Mouse (Mus musculus) MEL (cell line): ENCODE measurements around the gene Tmcc3. TPM values are rescaled to one million over a fixed set of nuclear protein-coding genes. Genes with fewer than 3 reads are reported as not detected.

Experiments
- DNase-seq: peaks from one replicate; pipeline ENCODE4 v3.0.0; 2011; ENCODE audit warnings: low read depth, low spot score
- H3K27ac ChIP-seq: 2 replicates; pipeline ENCODE4 v1.5.1; 2012; ENCODE audit warnings: low read depth, mild to moderate bottlenecking, control low read depth, low read length, moderate library complexity; ENCODE audit not compliant: control insufficient read depth
- H3K27me3 ChIP-seq, 2 experiments: fragments of 150-350 bp in 1 of 2; sonication (generic) in 1 of 2; 2 replicates each; pipeline ENCODE4 v1.6.1; 2012; ENCODE audit warnings: low read length in 2 of 2, mild to moderate bottlenecking in 2 of 2, improper control_type of control experiment in 1 of 2, moderate library complexity in 1 of 2; ENCODE audit not compliant: insufficient read depth in 2 of 2, control insufficient read depth in 1 of 2
- H3K36me3 ChIP-seq, 2 experiments: 2 replicates each; pipeline ENCODE4 v1.6.1; 2012 to 2014; ENCODE audit warnings: low read length in 2 of 2, improper control_type of control experiment in 1 of 2, inconsistent platforms in 1 of 2, mild to moderate bottlenecking in 1 of 2; ENCODE audit not compliant: insufficient read depth in 2 of 2, control insufficient read depth in 1 of 2
- H3K4me1 ChIP-seq, 2 experiments: fragments of 150-350 bp in 1 of 2; sonication (generic) in 1 of 2; 2 replicates each; pipeline ENCODE4 v1.6.1; 2012; ENCODE audit warnings: low read length in 2 of 2, improper control_type of control experiment in 1 of 2, mild to moderate bottlenecking in 1 of 2; ENCODE audit not compliant: insufficient read depth in 2 of 2, control insufficient read depth in 1 of 2
- H3K4me3 ChIP-seq, 2 experiments: fragments of 150-350 bp in 1 of 2; sonication (generic) in 1 of 2; 2 replicates each; pipeline ENCODE4 v1.5.1; 2012; ENCODE audit warnings: low read depth in 2 of 2, low read length in 2 of 2, mild to moderate bottlenecking in 2 of 2, moderate library complexity in 2 of 2, control low read depth in 1 of 2, improper control_type of control experiment in 1 of 2; ENCODE audit not compliant: control insufficient read depth in 1 of 2, insufficient read depth in 1 of 2
- H3K79me2 ChIP-seq: 2 replicates; pipeline ENCODE4 v1.6.1; 2012; ENCODE audit warnings: mild to moderate bottlenecking, low read length, moderate library complexity; ENCODE audit not compliant: control insufficient read depth, poor library complexity, insufficient read depth
- H3K9ac ChIP-seq: 2 replicates; pipeline ENCODE4 v1.6.1; 2012; ENCODE audit warnings: low read depth, mild to moderate bottlenecking, control low read depth, low read length, moderate library complexity; ENCODE audit not compliant: control insufficient read depth, poor library complexity, severe bottlenecking
- H3K9me3 ChIP-seq: fragments of 150-350 bp; sonication (generic); replicated peaks from 2 replicates; pipeline ENCODE4 v1.6.1; 2012; ENCODE audit warnings: mild to moderate bottlenecking, low read length, improper control_type of control experiment, moderate library complexity; ENCODE audit not compliant: insufficient read depth
- CTCF ChIP-seq, 3 experiments: IDR thresholded peaks in 2 of 3; conservative IDR thresholded peaks in 1 of 3; 2 replicates each; pipeline ENCODE4 v1.5.1; 2011 to 2012; ENCODE audit warnings: low read length in 3 of 3, low read depth in 2 of 3, mild to moderate bottlenecking in 2 of 3, improper control_type of control experiment in 1 of 3, inconsistent platforms in 1 of 3, mixed read lengths in 1 of 3, moderate library complexity in 1 of 3; ENCODE audit not compliant: control insufficient read depth in 1 of 3, insufficient read depth in 1 of 3, poor library complexity in 1 of 3, severe bottlenecking in 1 of 3
- ELF1 ChIP-seq: IDR thresholded peaks from 2 replicates; pipeline ENCODE4 v1.6.1; 2014; ENCODE audit warnings: low read depth, mild to moderate bottlenecking, inconsistent platforms, low read length, improper control_type of control experiment, moderate library complexity
- EP300 ChIP-seq, 2 experiments: IDR thresholded peaks; 2 replicates each; pipeline ENCODE4 v1.6.1; 2011; ENCODE audit warnings: improper control_type of control experiment in 2 of 2, low read length in 2 of 2, low read depth in 1 of 2, mild to moderate bottlenecking in 1 of 2
- ETS1 ChIP-seq: IDR thresholded peaks from 2 replicates; pipeline ENCODE4 v1.6.1; 2012; ENCODE audit warnings: low read depth, mild to moderate bottlenecking, inconsistent platforms, low read length, improper control_type of control experiment, moderate library complexity
- HCFC1 ChIP-seq: IDR thresholded peaks from 2 replicates; pipeline ENCODE4 v1.6.1; 2012; ENCODE audit warnings: low read depth, mild to moderate bottlenecking, inconsistent platforms, low read length, improper control_type of control experiment, moderate library complexity
- JUND ChIP-seq: IDR thresholded peaks from 2 replicates; pipeline ENCODE4 v1.6.1; 2011; ENCODE audit warnings: low read depth, mild to moderate bottlenecking, improper control_type of control experiment, low read length
- MAZ ChIP-seq: IDR thresholded peaks from 2 replicates; pipeline ENCODE4 v1.6.1; 2012; ENCODE audit warnings: low read depth, mild to moderate bottlenecking, inconsistent platforms, low read length, improper control_type of control experiment
- MXI1 ChIP-seq: IDR thresholded peaks from 2 replicates; pipeline ENCODE4 v1.6.1; 2011; ENCODE audit warnings: mild to moderate bottlenecking, low read depth, low read length, improper control_type of control experiment
- MYB ChIP-seq: IDR thresholded peaks from 2 replicates; pipeline ENCODE4 v1.6.1; 2011; ENCODE audit warnings: mild to moderate bottlenecking, low read depth, low read length, improper control_type of control experiment
- NRF1 ChIP-seq: IDR thresholded peaks from 2 replicates; pipeline ENCODE4 v1.6.1; 2014; ENCODE audit warnings: low read depth, mild to moderate bottlenecking, inconsistent platforms, low read length, improper control_type of control experiment, moderate library complexity; ENCODE audit not compliant: poor library complexity, insufficient read depth, severe bottlenecking
- POLR2A ChIP-seq, 2 experiments: IDR thresholded peaks; 2 replicates each; pipeline ENCODE4 v1.6.1; 2011 to 2012; ENCODE audit warnings: low read length in 2 of 2, mild to moderate bottlenecking in 2 of 2, control low read depth in 1 of 2, improper control_type of control experiment in 1 of 2, low read depth in 1 of 2, moderate library complexity in 1 of 2; ENCODE audit not compliant: control insufficient read depth in 1 of 2, insufficient read depth in 1 of 2, poor library complexity in 1 of 2
- POLR2AphosphoS2 ChIP-seq: IDR thresholded peaks from 2 replicates; pipeline ENCODE4 v1.6.1; 2011; ENCODE audit warnings: low read length, improper control_type of control experiment
- POLR2AphosphoS5 ChIP-seq: IDR thresholded peaks from 2 replicates; pipeline ENCODE4 v1.6.1; 2012; ENCODE audit warnings: low read depth, borderline replicate concordance, mild to moderate bottlenecking, inconsistent platforms, low read length, moderate library complexity, mixed read lengths
- SIN3A ChIP-seq: IDR thresholded peaks from 2 replicates; pipeline ENCODE4 v1.6.1; 2012; ENCODE audit warnings: low read length, improper control_type of control experiment, inconsistent platforms
- SMC3 ChIP-seq: IDR thresholded peaks from 2 replicates; pipeline ENCODE4 v1.6.1; 2011; ENCODE audit warnings: low read depth, low read length, improper control_type of control experiment
- TCF12 ChIP-seq: IDR thresholded peaks from 2 replicates; pipeline ENCODE4 v1.6.1; 2014; ENCODE audit warnings: low read depth, mild to moderate bottlenecking, inconsistent platforms, low read length, improper control_type of control experiment, moderate library complexity
- UBTF ChIP-seq: IDR thresholded peaks from 2 replicates; pipeline ENCODE4 v1.6.1; 2012; ENCODE audit warnings: low read depth, mild to moderate bottlenecking, inconsistent platforms, low read length, improper control_type of control experiment, moderate library complexity, borderline replicate concordance; ENCODE audit not compliant: insufficient read depth
- USF2 ChIP-seq, 2 experiments: IDR thresholded peaks; 2 replicates each; pipeline ENCODE4 v1.6.1; 2011 to 2012; ENCODE audit warnings: improper control_type of control experiment in 2 of 2, low read length in 2 of 2, borderline replicate concordance in 1 of 2, inconsistent platforms in 1 of 2, low read depth in 1 of 2, mild to moderate bottlenecking in 1 of 2; ENCODE audit not compliant: insufficient read depth in 1 of 2
- ZMIZ1 ChIP-seq: IDR thresholded peaks from 2 replicates; pipeline ENCODE4 v1.6.1; 2012; ENCODE audit warnings: low read depth, mild to moderate bottlenecking, inconsistent platforms, low read length, improper control_type of control experiment, moderate library complexity
- ZNF384 ChIP-seq: IDR thresholded peaks from 2 replicates; pipeline ENCODE4 v1.6.1; 2012; ENCODE audit warnings: low read depth, mild to moderate bottlenecking, inconsistent platforms, low read length, improper control_type of control experiment
- polyA plus RNA-seq, 2 experiments: library from polyadenylated mRNA; stranded (reverse) in 1 of 2; unstranded in 1 of 2; fragments of >175 nt in 1 of 2; fragments of >200 nt in 1 of 2; gene quantifications; 2 replicates each; pipeline versions ENCODE4 v1.2.1 to v1.2.4; 2012; ENCODE audit warnings: low replicate concordance in 2 of 2, low read depth in 1 of 2; ENCODE audit not compliant: insufficient read length in 2 of 2, insufficient read depth in 1 of 2, missing spikeins in 1 of 2
- total RNA-seq: library from RNA; depleted of rRNA; stranded (reverse); fragments of 300-350 nt; gene quantifications from 2 replicates; pipeline ENCODE4 v1.2.3, GENCODE M21; 2012

The Tmcc3 gene
- total and polyA plus RNA-seq, 3 experiments, result 1.3 to 2.6 TPM; not detected in 1

DNA sequence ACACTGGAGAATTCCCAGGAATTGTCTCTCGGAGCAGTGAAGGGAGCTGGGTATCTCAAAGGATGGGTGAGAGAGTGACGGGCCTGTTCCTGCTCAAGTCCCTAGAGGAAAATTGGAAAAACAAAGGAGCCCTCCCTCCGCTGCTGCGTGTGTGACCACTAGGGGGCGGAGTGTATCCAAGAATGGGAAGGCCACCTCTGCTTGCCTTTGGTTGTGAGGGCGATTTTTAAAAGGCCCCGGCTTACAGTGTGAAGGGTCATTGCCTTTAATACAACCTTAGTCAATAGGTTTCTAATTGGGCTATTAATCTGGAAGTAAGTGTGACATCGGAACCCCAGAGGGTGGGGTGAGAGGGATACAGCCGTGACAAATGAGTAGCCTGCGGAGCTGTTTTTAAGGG, 311.9 kb downstream of the Tmcc3 start (continued):
- no peak for TF ChIP-seq USF2 (IDR thresholded peaks at IDR 0.05; ENCODE audit: borderline replicate concordance in 1 of 2, insufficient read depth in 1 of 2, low read depth in 1 of 2, low read length in 2 of 2)
- no peak for TF ChIP-seq ELF1
- TF ChIP-seq ZNF384, result no peak
- TF ChIP-seq CTCF (IDR thresholded peaks at IDR 0.05 in 2 of 3, conservative IDR thresholded peaks at IDR 0.05 in 1 of 3; ENCODE audit: control insufficient read depth in 1 of 3, insufficient read depth in 1 of 3, low read depth in 2 of 3, low read length in 3 of 3, poor library complexity in 1 of 3, severe bottlenecking in 1 of 3), result peak; percentile 72 to 96 (median 94)

DNA sequence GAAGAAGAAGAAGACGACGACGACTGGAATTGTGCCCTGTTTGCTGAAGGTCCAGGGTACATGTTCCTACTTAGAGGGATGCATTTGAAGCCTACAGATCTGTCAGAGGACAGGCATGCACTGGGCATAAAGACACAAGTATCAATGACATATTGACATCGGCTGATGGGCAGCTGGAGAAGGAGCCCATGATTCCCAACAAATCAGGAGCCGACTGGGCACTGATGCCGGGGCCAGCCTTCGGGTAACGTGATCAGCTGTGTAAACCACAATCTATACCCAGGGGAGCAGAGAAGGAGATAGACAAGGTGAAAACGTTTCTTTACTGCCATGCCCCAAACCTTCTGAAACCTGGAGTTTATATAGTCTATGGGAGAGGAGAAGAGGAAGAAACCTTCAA, 313.3 kb downstream of the Tmcc3 start:
- no peak for DNase-seq
- no peaks in the 10 kb centered on the region for H3K4me1 ChIP-seq
- no peak overlapping the region for H3K27ac ChIP-seq
- TF ChIP-seq NRF1, result no peak
- TF ChIP-seq JUND, result no peak
- no peak for TF ChIP-seq SMC3
- TF ChIP-seq ZMIZ1, result no peak
- TF ChIP-seq ZNF384, result no peak
- no peak for TF ChIP-seq UBTF
- TF ChIP-seq MXI1, result no peak
- no peak for TF ChIP-seq POLR2A (IDR thresholded peaks at IDR 0.05; ENCODE audit: control insufficient read depth in 1 of 2, insufficient read depth in 1 of 2, low read depth in 1 of 2, low read length in 2 of 2, poor library complexity in 1 of 2)
- TF ChIP-seq EP300 (IDR thresholded peaks at IDR 0.05; ENCODE audit: low read depth in 1 of 2, low read length in 2 of 2), result no peak
- no peak for TF ChIP-seq POLR2AphosphoS2
- no peak for TF ChIP-seq ETS1
- no peak for TF ChIP-seq POLR2AphosphoS5
- TF ChIP-seq TCF12, result no peak
- no peak for TF ChIP-seq SIN3A
- no peak for TF ChIP-seq MAZ
- TF ChIP-seq HCFC1, result no peak
- no peak for TF ChIP-seq MYB
- TF ChIP-seq ELF1, result no peak
- H3K4me3 ChIP-seq, result no peak overlapping the region
- H3K9me3 ChIP-seq, result no peaks in the 10 kb centered on the region
- no peak overlapping the region for H3K9ac ChIP-seq
- H3K79me2 ChIP-seq, result no peaks in the 10 kb centered on the region
- no peaks in the 10 kb centered on the region for H3K36me3 ChIP-seq
- peaks cover 0 to under 1% of the 10 kb centered on the region in 2 experiments; a peak in 1 of 4 replicates for H3K27me3 ChIP-seq
